Mouse (Mus musculus): ENCODE results near the gene Gm4858.
"Not testable (repeated sequence)": the region's sequence is repeated elsewhere in the genome, so short reads cannot be mapped to it uniquely, and the experiment has no call there.

Gm4858 gene

GRCm38 (mm10) chr3:93068523-93068922 lies at the start of gene Gm4858:
Gm4858 (plus strand) TSS chr3:93068823.
- not testable (repeated sequence) for DNase-seq (ENCODE audit: inconsistent ontology term)

GRCm38 (mm10) chr3:93018960-93019359 lies 49.7 kb upstream of the Gm4858 start, which contains the start of gene Lce1m:
Lce1m (minus strand) TSS chr3:93019060.
- DNase-seq (ENCODE audit: inconsistent ontology term): no peak

- DNase-seq (ENCODE audit: inconsistent ontology term): peak; percentile 65
Measured at GRCm38 (mm10) chr3:93021171-93021570, 47.5 kb upstream of the Gm4858 start.

- DNase-seq (ENCODE audit: inconsistent ontology term): no peak
Measured at GRCm38 (mm10) chr3:93023411-93024184, 45.0 kb upstream of the Gm4858 start.

GRCm38 (mm10) chr3:93025486-93025885 lies 43.1 kb upstream of the Gm4858 start:
- peak; percentile 87 for DNase-seq (ENCODE audit: inconsistent ontology term)

- DNase-seq (ENCODE audit: inconsistent ontology term): peak; percentile 57
Measured at GRCm38 (mm10) chr3:93031450-93031849, 37.2 kb upstream of the Gm4858 start.

- no peak for DNase-seq (ENCODE audit: inconsistent ontology term)
Measured at GRCm38 (mm10) chr3:93050182-93050581, 18.4 kb upstream of the Gm4858 start.

GRCm38 (mm10) chr3:93052826-93053474 lies 15.7 kb upstream of the Gm4858 start:
- peak; percentile 2 for DNase-seq (ENCODE audit: inconsistent ontology term)

GRCm38 (mm10) chr3:93086631-93087030 lies 18.0 kb downstream of the Gm4858 start:
- DNase-seq (ENCODE audit: inconsistent ontology term): no peak

- DNase-seq (ENCODE audit: inconsistent ontology term): not testable (repeated sequence)
Measured at GRCm38 (mm10) chr3:93093581-93093980, 25.0 kb downstream of the Gm4858 start.

GRCm38 (mm10) chr3:93096447-93096846 lies 27.8 kb downstream of the Gm4858 start:
- no peak for DNase-seq (ENCODE audit: inconsistent ontology term)

GRCm38 (mm10) chr3:93111668-93112067 lies 43.0 kb downstream of the Gm4858 start:
- no peak for DNase-seq (ENCODE audit: inconsistent ontology term)

GRCm38 (mm10) chr3:93114481-93114880 lies 45.9 kb downstream of the Gm4858 start:
- peak; percentile 12 for DNase-seq (ENCODE audit: inconsistent ontology term)

- DNase-seq (ENCODE audit: inconsistent ontology term): no peak
Measured at GRCm38 (mm10) chr3:93119101-93119500, 50.5 kb downstream of the Gm4858 start.
